Mouse (Mus musculus): ENCODE results near the gene Ccdc183. TPM values are rescaled to one million over a fixed set of nuclear protein-coding genes. Genes with fewer than 3 reads are reported as not detected.

The Ccdc183 gene
- total and polyA plus RNA-seq, 2 experiments from 2014 or later = 0.35 TPM; not detected in 1

GRCm38 (mm10) chr2:25657246-25657645, 39.8 kb upstream of the Ccdc183 start:
- DNase-seq (ENCODE audit: low spot score) (peak; percentile 49), ATAC-seq (peak; percentile 18; the same call in 1 of the 2 replicates)
- Histone ChIP-seq H3K4me3 (ENCODE audit: low read length) (no peak overlapping the region), H3K36me3 (ENCODE audit: insufficient read depth, low read length) (no peaks in the 10 kb centered on the region), H3K9ac (replicated peaks; ENCODE audit: low read length) (no peak overlapping the region), H3K4me1 (ENCODE audit: insufficient read depth, low read length) (no peaks in the 10 kb centered on the region), H3K9me3 (ENCODE audit: low read length) (no peaks in the 10 kb centered on the region), H3K4me2 (ENCODE audit: low read depth, low read length) (no peak overlapping the region), H3K27ac (no peak overlapping the region), H3K27me3 (ENCODE audit: insufficient read depth, low read length) (no peaks in the 10 kb centered on the region)
- TF ChIP-seq CTCF (IDR thresholded peaks at IDR 0.05; ENCODE audit: low read depth) = no peak
- WGBS = 59% methylated on average over 4 of the region's 4 CpGs

GRCm38 (mm10) chr2:25656691-25657090, 39.2 kb upstream of the Ccdc183 start:
- DNase-seq (ENCODE audit: low spot score) = no peak
- H3K4me1 ChIP-seq (ENCODE audit: insufficient read depth, low read length) = no peaks in the 10 kb centered on the region
- no peak for TF ChIP-seq CTCF (IDR thresholded peaks at IDR 0.05; ENCODE audit: low read depth)
- no peaks in the 10 kb centered on the region for H3K9me3 ChIP-seq (ENCODE audit: low read length)
- no peaks in the 10 kb centered on the region for H3K27me3 ChIP-seq (ENCODE audit: insufficient read depth, low read length)
- no peaks in the 10 kb centered on the region for H3K36me3 ChIP-seq (ENCODE audit: insufficient read depth, low read length)
- no peak overlapping the region for H3K27ac ChIP-seq
- no peak overlapping the region for H3K4me3 ChIP-seq (ENCODE audit: low read length)
- WGBS = 81% methylated on average over 4 of the region's 4 CpGs
- no peak overlapping the region for H3K9ac ChIP-seq (replicated peaks; ENCODE audit: low read length)
- H3K4me2 ChIP-seq (ENCODE audit: low read depth, low read length) = no peak overlapping the region
- ATAC-seq = no peak

- WGBS = 52% methylated on average over 1 of the region's 1 CpGs
Measured at GRCm38 (mm10) chr2:25654502-25654901, 37.0 kb upstream of the Ccdc183 start.

GRCm38 (mm10) chr2:25652902-25653301, 35.4 kb upstream of the Ccdc183 start, which contains the start of gene Lcn8:
Gene Lcn8 (plus strand): TSS chr2:25653120.
- Histone ChIP-seq H3K36me3 (ENCODE audit: insufficient read depth, low read length) (no peaks in the 10 kb centered on the region), H3K9me3 (ENCODE audit: low read length) (no peaks in the 10 kb centered on the region), H3K4me3 (ENCODE audit: low read length) (no peak within 1 kb of the TSS), H3K4me1 (ENCODE audit: insufficient read depth, low read length) (no peaks in the 10 kb centered on the region), H3K9ac (replicated peaks; ENCODE audit: low read length) (no peak within 1 kb of the TSS), H3K27me3 (ENCODE audit: insufficient read depth, low read length) (no peaks in the 10 kb centered on the region), H3K4me2 (ENCODE audit: low read depth, low read length) (no peak within 1 kb of the TSS), H3K27ac (no peak within 1 kb of the TSS)
- DNase-seq (ENCODE audit: low spot score) = no peak
- TF ChIP-seq CTCF (IDR thresholded peaks at IDR 0.05; ENCODE audit: low read depth) = no peak
- no peak for ATAC-seq
- 79% methylated on average over 2 of the region's 2 CpGs for WGBS

More at GRCm38 (mm10) chr2:25654502-25654901, 37.0 kb upstream of the Ccdc183 start:
- Histone ChIP-seq H3K4me1 (ENCODE audit: insufficient read depth, low read length) (no peaks in the 10 kb centered on the region), H3K27ac (no peak overlapping the region), H3K4me3 (ENCODE audit: low read length) (no peak overlapping the region), H3K36me3 (ENCODE audit: insufficient read depth, low read length) (no peaks in the 10 kb centered on the region), H3K9ac (replicated peaks; ENCODE audit: low read length) (no peak overlapping the region), H3K4me2 (ENCODE audit: low read depth, low read length) (no peak overlapping the region), H3K9me3 (ENCODE audit: low read length) (no peaks in the 10 kb centered on the region), H3K27me3 (ENCODE audit: insufficient read depth, low read length) (no peaks in the 10 kb centered on the region)
- ATAC-seq (no peak), DNase-seq (ENCODE audit: low spot score) (no peak)
- no peak for TF ChIP-seq CTCF (IDR thresholded peaks at IDR 0.05; ENCODE audit: low read depth)

GRCm38 (mm10) chr2:25639890-25640289, 22.4 kb upstream of the Ccdc183 start:
- Histone ChIP-seq H3K4me1 (ENCODE audit: insufficient read depth, low read length) (no peaks in the 10 kb centered on the region), H3K36me3 (ENCODE audit: insufficient read depth, low read length) (no peaks in the 10 kb centered on the region), H3K27me3 (ENCODE audit: insufficient read depth, low read length) (no peaks in the 10 kb centered on the region), H3K27ac (no peak overlapping the region), H3K4me3 (ENCODE audit: low read length) (no peak overlapping the region), H3K9me3 (ENCODE audit: low read length) (no peaks in the 10 kb centered on the region), H3K9ac (replicated peaks; ENCODE audit: low read length) (no peak overlapping the region), H3K4me2 (ENCODE audit: low read depth, low read length) (no peak overlapping the region)
- WGBS = 16% methylated on average over 6 of the region's 6 CpGs
- ATAC-seq (no peak), DNase-seq (ENCODE audit: low spot score) (peak; percentile 64)
- TF ChIP-seq CTCF (IDR thresholded peaks at IDR 0.05; ENCODE audit: low read depth) = peak; percentile 71

GRCm38 (mm10) chr2:25634046-25634445, 16.6 kb upstream of the Ccdc183 start:
- H3K4me3 ChIP-seq (ENCODE audit: low read length) = no peak overlapping the region
- H3K4me1 ChIP-seq (ENCODE audit: insufficient read depth, low read length) = no peaks in the 10 kb centered on the region
- H3K27me3 ChIP-seq (ENCODE audit: insufficient read depth, low read length) = no peaks in the 10 kb centered on the region
- no peaks in the 10 kb centered on the region for H3K9me3 ChIP-seq (ENCODE audit: low read length)
- ATAC-seq = no peak
- WGBS = 50% methylated on average over 1 of the region's 1 CpGs
- H3K4me2 ChIP-seq (ENCODE audit: low read depth, low read length) = no peak overlapping the region
- no peak overlapping the region for H3K27ac ChIP-seq
- H3K9ac ChIP-seq (replicated peaks; ENCODE audit: low read length) = no peak overlapping the region
- DNase-seq (ENCODE audit: low spot score) = no peak
- TF ChIP-seq CTCF (IDR thresholded peaks at IDR 0.05; ENCODE audit: low read depth) = peak; percentile 14; the same call in 1 of the 2 replicates
- no peaks in the 10 kb centered on the region for H3K36me3 ChIP-seq (ENCODE audit: insufficient read depth, low read length)

- TF ChIP-seq CTCF (IDR thresholded peaks at IDR 0.05; ENCODE audit: low read depth) = no peak
- Histone ChIP-seq H3K27ac (no peak overlapping the region), H3K36me3 (ENCODE audit: insufficient read depth, low read length) (no peaks in the 10 kb centered on the region), H3K4me2 (ENCODE audit: low read depth, low read length) (no peak overlapping the region), H3K4me1 (ENCODE audit: insufficient read depth, low read length) (no peaks in the 10 kb centered on the region), H3K27me3 (ENCODE audit: insufficient read depth, low read length) (no peaks in the 10 kb centered on the region), H3K4me3 (ENCODE audit: low read length) (no peak overlapping the region), H3K9ac (replicated peaks; ENCODE audit: low read length) (no peak overlapping the region), H3K9me3 (ENCODE audit: low read length) (no peaks in the 10 kb centered on the region)
- DNase-seq (ENCODE audit: low spot score) = no peak
- ATAC-seq = no peak
- 80% methylated on average over 3 of the region's 3 CpGs for WGBS
Measured at GRCm38 (mm10) chr2:25633616-25634015, 16.1 kb upstream of the Ccdc183 start.
